Mouse (Mus musculus): ENCODE results near the gene Unc13d. TPM values are rescaled to one million over a fixed set of nuclear protein-coding genes. Genes with fewer than 3 reads are reported as not detected.

Unc13d gene
- polyA plus RNA-seq, 1 experiment from 2014 or later, result 32.7 TPM

- H3K4me1 ChIP-seq (replicated peaks), result peaks cover 53% of the 10 kb centered on the region
- H3K27ac ChIP-seq, result peak overlapping the region; percentile 79
- H3K4me3 ChIP-seq (replicated peaks), result peak overlapping the region; percentile 68; the same call in 1 of the 2 replicates
- no peak for DNase-seq
- H3K27me3 ChIP-seq, result no peaks in the 10 kb centered on the region
- H3K36me3 ChIP-seq, result peaks cover 17% of the 10 kb centered on the region
- ATAC-seq (ENCODE audit: low read depth), result no peak
- no peaks in the 10 kb centered on the region for H3K9me3 ChIP-seq (replicated peaks)
- peak overlapping the region; percentile 26; the same call in 1 of the 2 replicates for H3K9ac ChIP-seq
- peak overlapping the region; percentile 76 for H3K4me2 ChIP-seq
- WGBS (ENCODE audit: insufficient replicate concordance), result 38% methylated on average over 8 of the region's 8 CpGs
Observed at GRCm38 (mm10) chr11:116088188-116088587, 10.4 kb upstream of the Unc13d start.

- peaks cover 56% of the 10 kb centered on the region for H3K4me1 ChIP-seq (replicated peaks)
- H3K27me3 ChIP-seq, result no peaks in the 10 kb centered on the region
- peak overlapping the region; percentile 64 for H3K9ac ChIP-seq
- DNase-seq (peak; percentile 83), ATAC-seq (ENCODE audit: low read depth) (peak; percentile 73)
- no peaks in the 10 kb centered on the region for H3K9me3 ChIP-seq (replicated peaks)
- peak overlapping the region; percentile 76 for H3K4me2 ChIP-seq
- peak overlapping the region; percentile 79 for H3K27ac ChIP-seq
- peaks cover 24% of the 10 kb centered on the region for H3K36me3 ChIP-seq
- H3K4me3 ChIP-seq (replicated peaks), result peak overlapping the region; percentile 68
- 3% methylated on average over 31 of the region's 31 CpGs for WGBS (ENCODE audit: insufficient replicate concordance)
Observed at GRCm38 (mm10) chr11:116087194-116088130, 9.7 kb upstream of the Unc13d start.

- ATAC-seq (ENCODE audit: low read depth) (peak; percentile 91), DNase-seq (peak; percentile 97)
- H3K4me3 ChIP-seq (replicated peaks), result peak within 1 kb of the TSS; percentile 68
- H3K36me3 ChIP-seq, result peaks cover 33% of the 10 kb centered on the region
- no peaks in the 10 kb centered on the region for H3K27me3 ChIP-seq
- peaks cover 66% of the 10 kb centered on the region for H3K4me1 ChIP-seq (replicated peaks)
- H3K27ac ChIP-seq, result peak within 1 kb of the TSS; percentile 86
- no peaks in the 10 kb centered on the region for H3K9me3 ChIP-seq (replicated peaks)
- H3K9ac ChIP-seq, result peak within 1 kb of the TSS; percentile 80
- 6% methylated on average over 41 of the region's 43 CpGs for WGBS (ENCODE audit: insufficient replicate concordance)
- peak within 1 kb of the TSS; percentile 76 for H3K4me2 ChIP-seq
Observed at GRCm38 (mm10) chr11:116086258-116087193, 8.8 kb upstream of the Unc13d start, which contains the start of gene Wbp2. Gene Wbp2 (minus strand): TSS chr11:116086995.

GRCm38 (mm10) chr11:116084166-116084565 lies 6.4 kb upstream of the Unc13d start:
- H3K27ac ChIP-seq, result peak overlapping the region; percentile 86
- DNase-seq (peak; percentile 58), ATAC-seq (ENCODE audit: low read depth) (no peak)
- H3K36me3 ChIP-seq, result peaks cover 57% of the 10 kb centered on the region
- H3K4me1 ChIP-seq (replicated peaks), result peaks cover 85% of the 10 kb centered on the region
- WGBS (ENCODE audit: insufficient replicate concordance), result 31% methylated on average over 6 of the region's 6 CpGs
- H3K4me3 ChIP-seq (replicated peaks), result peak overlapping the region; percentile 68
- H3K27me3 ChIP-seq, result no peaks in the 10 kb centered on the region
- H3K4me2 ChIP-seq, result peak overlapping the region; percentile 76
- H3K9ac ChIP-seq, result peak overlapping the region; percentile 80
- H3K9me3 ChIP-seq (replicated peaks), result no peaks in the 10 kb centered on the region

GRCm38 (mm10) chr11:116083096-116083672 lies 5.4 kb upstream of the Unc13d start:
- Histone ChIP-seq H3K9me3 (replicated peaks) (no peaks in the 10 kb centered on the region), H3K4me1 (replicated peaks) (peaks cover 85% of the 10 kb centered on the region), H3K4me2 (no peak overlapping the region), H3K36me3 (peaks cover 63% of the 10 kb centered on the region), H3K27me3 (no peaks in the 10 kb centered on the region), H3K9ac (peak overlapping the region; percentile 80; the same call in 1 of the 2 replicates), H3K27ac (peak overlapping the region; percentile 86), H3K4me3 (replicated peaks) (no peak overlapping the region)
- DNase-seq, result no peak
- no peak for ATAC-seq (ENCODE audit: low read depth)
- 88% methylated on average over 14 of the region's 14 CpGs for WGBS (ENCODE audit: insufficient replicate concordance)

GRCm38 (mm10) chr11:116081081-116081480 lies 3.3 kb upstream of the Unc13d start:
- H3K27ac ChIP-seq, result peak overlapping the region; percentile 60; the same call in 1 of the 2 replicates
- H3K4me1 ChIP-seq (replicated peaks), result peaks cover 97% of the 10 kb centered on the region
- no peak overlapping the region for H3K4me2 ChIP-seq
- ATAC-seq (ENCODE audit: low read depth) (no peak), DNase-seq (peak; percentile 65)
- WGBS (ENCODE audit: insufficient replicate concordance), result 69% methylated on average over 6 of the region's 6 CpGs
- peaks cover 63% of the 10 kb centered on the region for H3K36me3 ChIP-seq
- no peaks in the 10 kb centered on the region for H3K27me3 ChIP-seq
- H3K9ac ChIP-seq, result no peak overlapping the region
- no peak overlapping the region for H3K4me3 ChIP-seq (replicated peaks)
- no peaks in the 10 kb centered on the region for H3K9me3 ChIP-seq (replicated peaks)

- WGBS (ENCODE audit: insufficient replicate concordance), result 66% methylated on average over 10 of the region's 10 CpGs
- Histone ChIP-seq H3K27me3 (no peaks in the 10 kb centered on the region), H3K36me3 (peaks cover 67% of the 10 kb centered on the region), H3K27ac (peak overlapping the region; percentile 99), H3K4me3 (replicated peaks) (peak overlapping the region; percentile 6; the same call in 1 of the 2 replicates), H3K4me2 (no peak overlapping the region), H3K9me3 (replicated peaks) (no peaks in the 10 kb centered on the region), H3K4me1 (replicated peaks) (peaks cover 95% of the 10 kb centered on the region), H3K9ac (0 out of 2 replicates have a peak overlapping the region, but pooled peaks have one; percentile 96)
- DNase-seq (no peak), ATAC-seq (ENCODE audit: low read depth) (no peak)
Observed at GRCm38 (mm10) chr11:116079511-116079910, 1.8 kb upstream of the Unc13d start.

GRCm38 (mm10) chr11:116078676-116079320 lies 1.0 kb upstream of the Unc13d start:
- Histone ChIP-seq H3K9me3 (replicated peaks) (no peaks in the 10 kb centered on the region), H3K27ac (peak overlapping the region; percentile 99), H3K9ac (peak overlapping the region; percentile 96), H3K27me3 (no peaks in the 10 kb centered on the region), H3K36me3 (peaks cover 65% of the 10 kb centered on the region), H3K4me3 (replicated peaks) (peak overlapping the region; percentile 6), H3K4me1 (replicated peaks) (peaks cover 95% of the 10 kb centered on the region), H3K4me2 (peak overlapping the region; percentile 99)
- ATAC-seq (ENCODE audit: low read depth) (no peak), DNase-seq (no peak)
- 63% methylated on average over 10 of the region's 10 CpGs for WGBS (ENCODE audit: insufficient replicate concordance)

GRCm38 (mm10) chr11:116078221-116078620 lies 460 bp upstream of the Unc13d start:
- H3K27me3 ChIP-seq, result no peaks in the 10 kb centered on the region
- peaks cover 90% of the 10 kb centered on the region for H3K4me1 ChIP-seq (replicated peaks)
- peaks cover 64% of the 10 kb centered on the region for H3K36me3 ChIP-seq
- no peaks in the 10 kb centered on the region for H3K9me3 ChIP-seq (replicated peaks)
- peak overlapping the region; percentile 99 for H3K4me2 ChIP-seq
- DNase-seq (peak; percentile 63), ATAC-seq (ENCODE audit: low read depth) (peak; percentile 6)
- H3K27ac ChIP-seq, result peak overlapping the region; percentile 99
- H3K9ac ChIP-seq, result peak overlapping the region; percentile 96
- 6% methylated on average over 16 of the region's 16 CpGs for WGBS (ENCODE audit: insufficient replicate concordance)
- H3K4me3 ChIP-seq (replicated peaks), result peak overlapping the region; percentile 75

- ATAC-seq (ENCODE audit: low read depth) (peak; percentile 50), DNase-seq (peak; percentile 65)
- Histone ChIP-seq H3K4me2 (peak overlapping the region; percentile 99), H3K9me3 (replicated peaks) (no peaks in the 10 kb centered on the region), H3K36me3 (peaks cover 54% of the 10 kb centered on the region), H3K4me3 (replicated peaks) (peak overlapping the region; percentile 75), H3K27me3 (no peaks in the 10 kb centered on the region), H3K27ac (peak overlapping the region; percentile 99), H3K9ac (peak overlapping the region; percentile 96), H3K4me1 (replicated peaks) (peaks cover 83% of the 10 kb centered on the region)
- WGBS (ENCODE audit: insufficient replicate concordance), result 14% methylated on average over 7 of the region's 7 CpGs
Observed at GRCm38 (mm10) chr11:116076836-116077235, 925 bp downstream of the Unc13d start.

Data from liver, embryonic 13.5 days (tissue).